Mouse (Mus musculus) neural tube, postnatal 0 days (tissue): ENCODE results near the gene Psmb10. TPM values are rescaled to one million over a fixed set of nuclear protein-coding genes. Genes with fewer than 3 reads are reported as not detected.

Experiments
- microRNA-seq: library from miRNA; unstranded; fragments of <30 nt; microRNA quantifications from one replicate; pipeline ENCODE4, GENCODE M21; 2016
- polyA plus RNA-seq: library from polyadenylated mRNA; unstranded; fragments of >200 nt; fragmentation: Nextera tagmentation; extraction: Ambion mirVana; gene quantifications from 2 replicates; pipeline ENCODE4 v1.2.1, GENCODE M21; 2015

The Psmb10 gene
- polyA plus RNA-seq: 127 and 138 TPM in 2 replicates

GRCm38 (mm10) chr8:105938306-105938669 lies at the start of gene Psmb10:
Gene Psmb10 (minus strand): TSS chr8:105938444.

GRCm38 (mm10) chr8:105979325-105979724 lies 41.1 kb upstream of the Psmb10 start, which contains the start of gene Dpep3:
Gene Dpep3 (minus strand): TSS chr8:105979429.

GRCm38 (mm10) chr8:105965905-105966341 lies 27.7 kb upstream of the Psmb10 start, which contains the start of gene Slc12a4:
Gene Slc12a4 (minus strand): TSS chr8:105966097.

GRCm38 (mm10) chr8:105943321-105943739 lies 5.1 kb upstream of the Psmb10 start, which contains the start of gene Lcat:
Gene Lcat (minus strand): TSS chr8:105943382.

GRCm38 (mm10) chr8:105933762-105934161 lies 4.5 kb downstream of the Psmb10 start, which contains the start of gene Ctrl:
Gene Ctrl (minus strand): TSS chr8:105933862.

GRCm38 (mm10) chr8:105900180-105900940 lies 37.9 kb downstream of the Psmb10 start, which contains the start of gene Pskh1:
Gene Pskh1 (plus strand): TSS chr8:105900441.

GRCm38 (mm10) chr8:105893339-105893738 lies 44.9 kb downstream of the Psmb10 start, which contains the start of gene Nrn1l:
Gene Nrn1l (plus strand): TSS chr8:105893567.

Small RNA genes lying within 50 kb of the gene (microRNA-seq; reads per million reads assigned to microRNA genes)
- gene Mir7074: not detected

Other genes starting within 250 kb of the Psmb10 start
- gene Acd, start 237.3 kb downstream of the Psmb10 start, polyA plus RNA-seq: 68.4 and 74.5 TPM in 2 replicates
- 74.7 and 80.3 TPM in 2 replicates for gene Pard6a, start 237.3 kb downstream of the Psmb10 start, polyA plus RNA-seq
- 0.28 TPM in 1 of 2 replicates, not detected in the other for gene 4933405L10Rik, start 230.8 kb downstream of the Psmb10 start, polyA plus RNA-seq
- 18.7 and 20.6 TPM in 2 replicates for gene Enkd1, start 230.2 kb downstream of the Psmb10 start, polyA plus RNA-seq
- gene Gfod2, start 179.8 kb downstream of the Psmb10 start, polyA plus RNA-seq: 43.2 and 48.6 TPM in 2 replicates
- 6.8 and 7.9 TPM in 2 replicates for gene Ranbp10, start 111.1 kb downstream of the Psmb10 start, polyA plus RNA-seq
- gene Tsnaxip1, start 110.7 kb downstream of the Psmb10 start, polyA plus RNA-seq: 0.25 and 0.45 TPM in 2 replicates
- gene Cenpt, start 85.2 kb downstream of the Psmb10 start, polyA plus RNA-seq: 33.7 and 38.1 TPM in 2 replicates
- gene Thap11, start 83.3 kb downstream of the Psmb10 start, polyA plus RNA-seq: 46.5 and 47.5 TPM in 2 replicates
- gene Nutf2, start 77.9 kb downstream of the Psmb10 start, polyA plus RNA-seq: 124 and 138 TPM in 2 replicates
- gene Edc4, start 57.6 kb downstream of the Psmb10 start, polyA plus RNA-seq: 28.9 and 35.3 TPM in 2 replicates
- gene Nrn1l, start 44.9 kb downstream of the Psmb10 start, polyA plus RNA-seq: 2.4 and 5.5 TPM in 2 replicates
- gene Pskh1, start 38.0 kb downstream of the Psmb10 start, polyA plus RNA-seq: 8.6 and 9.3 TPM in 2 replicates
- 1.8 and 2.8 TPM in 2 replicates for gene Ctrl, start 4.6 kb downstream of the Psmb10 start, polyA plus RNA-seq
- gene Lcat, start 4.9 kb upstream of the Psmb10 start, polyA plus RNA-seq: 16.8 TPM in 2 replicates
- 15.6 and 15.7 TPM in 2 replicates for gene Slc12a4, start 27.7 kb upstream of the Psmb10 start, polyA plus RNA-seq
- not detected in 2 replicates for gene Dpep3, start 41.0 kb upstream of the Psmb10 start, polyA plus RNA-seq
- gene Dus2, start 52.9 kb upstream of the Psmb10 start, polyA plus RNA-seq: 25.2 and 25.4 TPM in 2 replicates
- gene Dpep2nb, start 67.5 kb upstream of the Psmb10 start, polyA plus RNA-seq: 0.21 TPM in 1 of 2 replicates, not detected in the other
- 19.0 and 19.6 TPM in 2 replicates for gene Ddx28, start 73.4 kb upstream of the Psmb10 start, polyA plus RNA-seq
- gene Nfatc3, start 120.4 kb upstream of the Psmb10 start, polyA plus RNA-seq: 2.7 and 2.9 TPM in 2 replicates
- 0.13 and 0.48 TPM in 2 replicates for gene Esrp2, start 198.5 kb upstream of the Psmb10 start, polyA plus RNA-seq
- gene Pla2g15, start 212.0 kb upstream of the Psmb10 start, polyA plus RNA-seq: 15.2 and 15.4 TPM in 2 replicates
- gene Slc7a6, start 230.4 kb upstream of the Psmb10 start, polyA plus RNA-seq: 46.4 and 47.3 TPM in 2 replicates